Mouse (Mus musculus): Measurements from ENCODE around the gene Srgap2.

DNA sequence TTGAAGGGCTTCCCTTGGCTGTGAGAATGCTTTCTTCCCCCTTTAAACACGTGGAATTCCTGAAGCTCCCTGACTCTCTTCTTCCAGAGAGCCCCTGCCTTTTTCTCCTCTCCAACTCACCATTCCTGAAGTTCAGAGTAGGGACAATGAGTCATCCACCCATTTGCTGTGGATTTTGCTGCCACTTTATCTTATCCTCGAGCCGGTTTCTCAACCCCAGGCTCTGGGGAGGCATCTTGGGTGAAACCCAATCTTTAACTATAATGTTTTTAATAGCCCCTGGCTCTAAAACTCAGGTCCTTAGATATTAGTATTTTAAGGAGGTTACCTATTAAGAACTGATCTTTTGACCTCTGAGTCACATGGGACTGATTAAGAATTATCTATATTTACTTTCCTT, 14.3 kb upstream of the Srgap2 start:
- TF ChIP-seq CTCF (IDR thresholded peaks at IDR 0.05; ENCODE audit: low read depth, low read length) = no peak
- TF ChIP-seq TAL1 (conservative IDR thresholded peaks at IDR 0.05; ENCODE audit: low read depth, low read length) = no peak
- no peak for TF ChIP-seq GATA1 (IDR thresholded peaks at IDR 0.05; ENCODE audit: borderline replicate concordance, low read length)
- TF ChIP-seq POLR2AphosphoS5 (IDR thresholded peaks at IDR 0.05; ENCODE audit: insufficient replicate concordance, low read depth, low read length) = no peak

Data from G1E (cell line).